28 mouse cellular contexts compared by ENCODE assay signal in the genomic region with DNA sequence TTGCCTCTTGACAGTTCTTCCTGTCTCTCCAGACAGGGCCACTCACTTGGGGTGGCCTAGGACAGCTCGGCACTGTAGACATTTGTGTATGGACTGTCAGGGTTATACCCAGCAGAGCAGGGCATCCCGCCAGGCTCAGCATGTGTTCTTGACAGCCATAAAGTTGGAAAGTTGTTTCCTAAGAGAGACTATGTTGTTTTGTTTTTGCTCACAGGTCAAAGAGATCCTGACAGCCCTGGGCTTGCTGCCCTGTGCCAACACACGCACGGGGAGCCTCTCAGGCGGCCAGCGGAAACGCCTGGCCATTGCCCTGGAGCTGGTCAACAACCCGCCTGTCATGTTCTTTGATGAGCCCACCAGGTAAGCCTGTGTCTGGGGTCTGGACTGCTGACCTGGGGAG. TPM values are rescaled to one million over a fixed set of nuclear protein-coding genes. Genes with fewer than 3 reads are reported as not detected.
"Had no signal": no experiment of that assay in that cellular context is flagged by ENCODE, and none has a peak within 500 bp of the region (broad histone marks: within the 10 kb centered on the region; RNA-seq: fewer than 3 reads in every experiment).

No protein-coding gene starts in this region.

- H3K4me3 ChIP-seq: limb, embryonic 12.5 days; limb, embryonic 15.5 days; lung, embryonic 15.5 days; megakaryocyte, embryonic 14.5 days; midbrain, embryonic 10.5 days; midbrain, embryonic 13.5 days; myocyte; neural tube, embryonic 13.5 days had no signal

- H3K9me3 ChIP-seq: limb, embryonic 12.5 days; limb, embryonic 15.5 days; lung, embryonic 15.5 days; megakaryocyte, embryonic 14.5 days; midbrain, embryonic 10.5 days; midbrain, embryonic 13.5 days; neural tube, embryonic 13.5 days had no signal

- H3K27me3 ChIP-seq: limb, embryonic 12.5 days; limb, embryonic 15.5 days; lung, embryonic 15.5 days; midbrain, embryonic 13.5 days; neural tube, embryonic 13.5 days had no signal

- H3K27ac ChIP-seq: limb, embryonic 12.5 days; limb, embryonic 15.5 days; liver, embryonic 14.5 days; lung, embryonic 15.5 days; midbrain, embryonic 10.5 days; midbrain, embryonic 13.5 days; neural tube, embryonic 13.5 days had no signal

- H3K4me1 ChIP-seq: lung, embryonic 15.5 days; midbrain, embryonic 13.5 days; neural tube, embryonic 13.5 days had no signal

- ATAC-seq: midbrain, embryonic 13.5 days; midbrain, embryonic 16.5 days had no signal

- DNase-seq: kidney, adult 18-20 months; kidney, adult 9 months; kidney, postnatal 14 days; kidney, postnatal 4 days; layer of hippocampus, adult 9-11 months; lung, adult 18-20 months; lung, postnatal 10 days; lung, postnatal 36 days; thymus, adult 18-20 months; thymus, postnatal 36 days had no signal

- H3K9ac ChIP-seq: limb, embryonic 12.5 days; limb, embryonic 15.5 days; liver, embryonic 14.5 days; lung, embryonic 15.5 days; midbrain, embryonic 13.5 days; neural tube, embryonic 13.5 days had no signal

- H3K36me3 ChIP-seq: limb, embryonic 15.5 days; lung, embryonic 15.5 days had no signal

- H3K4me2 ChIP-seq: limb, embryonic 12.5 days; limb, embryonic 15.5 days; lung, embryonic 15.5 days; midbrain, embryonic 13.5 days; neural tube, embryonic 13.5 days had no signal

RNA-seq across cellular contexts. Expression of gene Tff3, which starts 25.6 kb away (rescaled TPM):
- total RNA-seq: layer of hippocampus, adult 18-20 months; layer of hippocampus, postnatal 25 days; left cerebral cortex, adult 18-20 months; left cerebral cortex, postnatal 25 days; monocyte, adult 5-6 weeks; neutrophil, adult 5-6 weeks had no signal
- polyA plus RNA-seq: limb, embryonic 12.5 days; myocyte; spleen, adult 2 months; urinary bladder, adult 2 months had no signal

RNA-seq across cellular contexts. Expression of gene Tff2, which starts 40.3 kb away (rescaled TPM):
- total RNA-seq: layer of hippocampus, adult 18-20 months; layer of hippocampus, postnatal 25 days; left cerebral cortex, adult 18-20 months; left cerebral cortex, postnatal 25 days; monocyte, adult 5-6 weeks; neutrophil, adult 5-6 weeks had no signal
- polyA plus RNA-seq: limb, embryonic 12.5 days; limb, embryonic 15.5 days; liver, embryonic 14.5 days; lung, embryonic 15.5 days; midbrain, embryonic 10.5 days; midbrain, embryonic 13.5 days; midbrain, embryonic 16.5 days; myocyte; neural tube, embryonic 13.5 days had no signal
